Mouse (Mus musculus) neural tube, embryonic 11.5 days (tissue): ENCODE results near the gene Xlr4a. TPM values are rescaled to one million over a fixed set of nuclear protein-coding genes. Genes with fewer than 3 reads are reported as not detected.

Source experiments
- ATAC-seq: fragments of 200-750 bp; cut with Nextera tagmentation; 2 replicates; pipeline ENCODE4 v1.8.0; 2017; ENCODE audit warnings: moderate number of reproducible peaks, mild to moderate bottlenecking, moderate TSS enrichment, moderate library complexity; ENCODE audit not compliant: insufficient read depth, low FRiP score, low TSS enrichment
- DNase-seq: peaks from one replicate; pipeline ENCODE4 v3.0.0-alpha.2; 2015; ENCODE audit warnings: low spot score
- H3K27ac ChIP-seq: fragments of 300-500 bp; sonication (generic); 2 replicates; pipeline ENCODE4 v1.5.1; 2014; ENCODE audit warnings: low read depth, mild to moderate bottlenecking, low read length
- H3K27me3 ChIP-seq: fragments of 300-500 bp; sonication (generic); 2 replicates; pipeline ENCODE4 v1.6.1; 2014; ENCODE audit warnings: mild to moderate bottlenecking, low read length, mixed read lengths; ENCODE audit not compliant: control insufficient read depth, insufficient read depth
- H3K36me3 ChIP-seq: fragments of 300-500 bp; sonication (generic); 2 replicates; pipeline ENCODE4 v1.6.1; 2014; ENCODE audit warnings: mild to moderate bottlenecking, low read length, moderate library complexity, mixed read lengths; ENCODE audit not compliant: control insufficient read depth, insufficient read depth
- H3K4me1 ChIP-seq: fragments of 300-500 bp; sonication (generic); 2 replicates; pipeline ENCODE4 v1.6.1; 2014; ENCODE audit warnings: low read length, mixed read lengths; ENCODE audit not compliant: control insufficient read depth, insufficient read depth
- H3K4me2 ChIP-seq: fragments of 300-500 bp; sonication (generic); 2 replicates; pipeline ENCODE4 v1.6.1; 2014; ENCODE audit warnings: low read depth, mild to moderate bottlenecking, moderate library complexity
- H3K4me3 ChIP-seq: fragments of 300-500 bp; sonication (generic); 2 replicates; pipeline ENCODE4 v1.5.1; 2014; ENCODE audit warnings: low read depth, low read length
- H3K9ac ChIP-seq: fragments of 300-500 bp; sonication (generic); 2 replicates; pipeline ENCODE4 v1.6.1; 2014; ENCODE audit warnings: mild to moderate bottlenecking, low read length
- H3K9me3 ChIP-seq: fragments of 300-500 bp; sonication (generic); 2 replicates; pipeline ENCODE4 v1.6.1; 2016; ENCODE audit warnings: low read length; ENCODE audit not compliant: control insufficient read depth
- WGBS: fragments of 180-500 bp; shearing (Covaris S2); extraction: QIAGEN DNeasy Blood & Tissue Kit; methylation state at CpG from one replicate; pipeline ENCODE4 v1.1.7; 2014; 5-methylcytosine and 5-hydroxymethylcytosine counted together
- polyA plus RNA-seq: library from polyadenylated mRNA; unstranded; fragments of >200 nt; fragmentation: Nextera tagmentation; extraction: Ambion mirVana; gene quantifications from 2 replicates; pipeline ENCODE4 v1.2.1, GENCODE M21; 2014

The Xlr4a gene
- polyA plus RNA-seq, 1 experiment from 2014 or later: 0.20 TPM

DNA sequence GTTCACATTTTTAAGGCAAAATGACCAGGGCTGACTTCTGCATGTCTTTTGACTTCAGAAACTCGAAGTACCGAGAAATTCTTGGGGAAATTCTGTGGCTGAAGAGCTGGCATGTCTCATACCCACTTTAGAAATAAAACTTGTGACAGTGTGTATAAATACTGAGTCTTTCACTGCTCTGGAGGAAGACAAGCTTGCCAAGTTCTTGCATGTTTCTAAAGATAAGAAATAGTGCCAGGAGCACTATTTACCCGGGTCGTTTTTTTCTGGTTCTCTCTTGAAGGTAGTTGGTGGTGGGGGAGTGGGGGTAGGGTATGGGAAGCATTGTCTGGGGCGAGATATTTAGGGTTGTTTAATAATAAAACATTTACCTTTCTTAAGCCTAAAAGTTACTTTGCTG, 20.0 kb downstream of the Xlr4a start:
- DNase-seq: no peak
- H3K9ac ChIP-seq: no peak overlapping the region
- H3K9me3 ChIP-seq: no peaks in the 10 kb centered on the region
- WGBS: 51% methylated on average over 5 of the region's 5 CpGs
- H3K36me3 ChIP-seq: no peaks in the 10 kb centered on the region
- no peaks in the 10 kb centered on the region for H3K27me3 ChIP-seq
- H3K4me1 ChIP-seq: no peaks in the 10 kb centered on the region
- no peak for ATAC-seq
- no peak overlapping the region for H3K4me3 ChIP-seq
- H3K27ac ChIP-seq: no peak overlapping the region
- no peak overlapping the region for H3K4me2 ChIP-seq

GRCm38 (mm10) chrX:73061528-73061927, 20.8 kb downstream of the Xlr4a start:
- Histone ChIP-seq H3K27me3 (no peaks in the 10 kb centered on the region), H3K4me1 (no peaks in the 10 kb centered on the region), H3K36me3 (no peaks in the 10 kb centered on the region), H3K9me3 (no peaks in the 10 kb centered on the region), H3K4me3 (no peak overlapping the region), H3K4me2 (no peak overlapping the region), H3K27ac (no peak overlapping the region), H3K9ac (no peak overlapping the region)
- no peak for DNase-seq
- ATAC-seq: no peak
- 83% methylated on average over 1 of the region's 1 CpGs for WGBS

DNA sequence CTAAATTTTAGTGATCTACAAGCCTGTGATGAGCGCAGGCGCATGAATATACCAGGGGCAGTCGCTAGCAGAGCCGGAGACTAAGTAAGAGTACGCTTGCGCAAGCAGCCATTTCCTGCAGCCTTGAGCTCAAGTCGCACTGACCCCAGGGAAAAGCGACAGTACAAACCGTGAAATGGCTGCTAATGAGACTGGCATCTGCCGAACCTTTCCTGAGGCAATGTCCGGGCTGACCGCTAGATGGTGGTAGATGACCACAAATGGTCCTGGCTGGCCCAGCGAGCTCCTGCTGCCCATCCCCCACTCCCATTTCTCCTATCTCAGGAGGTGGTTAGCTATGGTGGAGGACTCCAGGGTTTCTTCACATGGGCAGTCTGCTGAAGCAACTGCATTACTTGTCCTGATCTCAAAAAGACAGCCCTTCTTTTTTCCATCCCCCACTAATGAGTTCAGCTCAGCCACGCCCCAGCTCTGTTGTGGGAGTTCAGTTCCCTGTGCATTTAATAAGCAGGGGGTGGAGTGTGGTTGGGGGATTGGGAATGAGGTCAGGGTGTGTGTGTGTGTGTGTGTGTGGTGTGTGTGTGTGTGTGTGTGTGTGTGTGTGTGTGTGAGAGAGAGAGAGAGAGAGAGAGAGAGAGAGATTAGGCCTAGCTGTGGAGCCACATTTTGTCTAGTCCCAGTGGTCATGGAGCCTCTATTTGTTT, 28.3 kb downstream of the Xlr4a start:
- DNase-seq: peak; percentile 89
- Histone ChIP-seq H3K4me2 (no peak overlapping the region), H3K27me3 (no peaks in the 10 kb centered on the region), H3K36me3 (no peaks in the 10 kb centered on the region), H3K9ac (no peak overlapping the region), H3K27ac (no peak overlapping the region), H3K9me3 (no peaks in the 10 kb centered on the region), H3K4me3 (no peak overlapping the region), H3K4me1 (no peaks in the 10 kb centered on the region)
- WGBS: 16% methylated on average over 14 of the region's 14 CpGs
- ATAC-seq: peak; percentile 92

DNA sequence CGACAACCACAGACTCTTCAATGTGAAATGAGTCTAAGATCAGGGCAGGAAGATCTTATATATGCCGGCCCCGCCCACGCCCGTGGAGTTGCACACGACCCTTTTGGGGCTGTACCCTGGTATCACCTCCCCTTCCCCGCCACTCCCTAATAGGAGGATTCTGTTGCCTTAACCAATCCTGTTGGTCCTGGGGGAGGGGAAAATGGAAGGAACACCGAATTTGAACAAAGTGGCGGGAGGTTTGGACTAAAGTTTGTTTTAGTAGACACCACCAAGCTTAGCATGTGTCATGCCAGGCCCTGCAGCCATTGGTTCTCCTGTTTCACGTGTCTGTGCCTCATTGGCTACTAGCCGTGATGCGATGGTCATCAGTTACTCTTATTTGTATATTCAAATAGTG, 42.6 kb downstream of the Xlr4a start:
- 81% methylated on average over 12 of the region's 12 CpGs for WGBS

DNA sequence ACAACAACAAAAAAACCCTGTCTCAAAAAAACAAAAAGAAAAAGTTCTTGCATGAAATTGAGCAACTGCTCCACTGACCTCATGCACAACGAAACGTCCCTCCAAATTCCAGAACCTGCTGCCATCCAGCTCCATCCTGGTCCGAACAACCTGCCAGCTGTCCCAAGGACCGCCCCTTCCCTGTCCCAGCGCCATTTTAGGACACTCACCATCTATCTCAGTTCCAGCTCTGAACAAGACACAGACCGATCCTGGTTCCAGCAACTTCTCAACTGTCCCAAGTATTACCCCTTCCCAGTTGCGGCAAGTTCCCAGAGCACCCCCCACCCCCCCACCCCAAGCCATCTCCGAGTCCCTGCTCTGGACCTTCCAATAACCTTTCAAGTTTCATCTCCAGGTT, 43.4 kb downstream of the Xlr4a start:
- Histone ChIP-seq H3K4me3 (no peak overlapping the region), H3K4me2 (no peak overlapping the region), H3K27ac (no peak overlapping the region), H3K27me3 (no peaks in the 10 kb centered on the region), H3K9ac (no peak overlapping the region), H3K36me3 (no peaks in the 10 kb centered on the region), H3K9me3 (no peaks in the 10 kb centered on the region), H3K4me1 (no peaks in the 10 kb centered on the region)
- no peak for DNase-seq
- ATAC-seq: no peak
- WGBS: 90% methylated on average over 8 of the region's 8 CpGs

More for the DNA sequence above, 42.6 kb downstream of the Xlr4a start:
- H3K27ac ChIP-seq: no peak overlapping the region
- H3K36me3 ChIP-seq: no peaks in the 10 kb centered on the region
- no peak overlapping the region for H3K4me3 ChIP-seq
- no peak for ATAC-seq
- DNase-seq: no peak
- no peaks in the 10 kb centered on the region for H3K4me1 ChIP-seq
- H3K9me3 ChIP-seq: no peaks in the 10 kb centered on the region
- H3K4me2 ChIP-seq: no peak overlapping the region
- no peaks in the 10 kb centered on the region for H3K27me3 ChIP-seq
- no peak overlapping the region for H3K9ac ChIP-seq

DNA sequence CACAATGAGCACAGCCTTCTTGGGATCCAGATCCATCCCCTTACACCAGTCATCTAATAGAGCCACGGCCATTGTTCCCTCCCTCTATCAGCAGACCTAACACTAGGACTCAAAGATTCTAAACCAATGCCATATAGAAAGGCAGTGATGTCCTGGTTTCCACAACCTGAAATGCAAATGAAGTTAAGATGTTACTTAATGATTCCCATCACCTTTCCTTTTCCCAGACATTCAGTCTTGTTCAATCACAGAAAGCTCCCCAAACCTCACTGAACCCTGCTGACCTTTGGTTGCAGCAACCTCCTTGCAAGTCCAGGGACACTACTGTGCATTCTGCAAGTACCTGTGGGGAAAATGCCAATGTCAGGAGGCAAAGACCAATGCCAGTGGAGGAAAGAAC, 45.3 kb downstream of the Xlr4a start, which contains the start of gene Pnma5:
TSS of gene Pnma5 (minus strand) at position 101 of the 400 bp plus-strand sequence.
- Histone ChIP-seq H3K36me3 (no peaks in the 10 kb centered on the region), H3K4me1 (no peaks in the 10 kb centered on the region), H3K4me2 (no peak within 1 kb of the TSS), H3K4me3 (no peak within 1 kb of the TSS), H3K9ac (no peak within 1 kb of the TSS), H3K27me3 (no peaks in the 10 kb centered on the region), H3K9me3 (no peaks in the 10 kb centered on the region), H3K27ac (no peak within 1 kb of the TSS)
- ATAC-seq (no peak), DNase-seq (no peak)
- WGBS: 85% methylated on average over 1 of the region's 1 CpGs

Other genes starting within 250 kb of the Xlr4a start
- gene Cetn2, start 164.1 kb downstream of the Xlr4a start, polyA plus RNA-seq: 92.2 and 99.3 TPM in 2 replicates
- gene Nsdhl, start 163.9 kb downstream of the Xlr4a start, polyA plus RNA-seq: 43.5 and 51.3 TPM in 2 replicates
- 4.2 and 5.3 TPM in 2 replicates for gene Zfp185, start 95.1 kb downstream of the Xlr4a start, polyA plus RNA-seq
- 0.20 TPM in 1 of 2 replicates, not detected in the other for gene Pnma5, start 45.4 kb downstream of the Xlr4a start, polyA plus RNA-seq
- gene Pnma3, start 17.7 kb downstream of the Xlr4a start, polyA plus RNA-seq: 0.25 and 0.68 TPM in 2 replicates
- 3.3 and 4.1 TPM in 2 replicates for gene Xlr3a, start 14.6 kb upstream of the Xlr4a start, polyA plus RNA-seq
- not detected in 2 replicates for gene Gm14685, start 34.6 kb upstream of the Xlr4a start, polyA plus RNA-seq
- not detected in 2 replicates for gene Xlr5b, start 66.3 kb upstream of the Xlr4a start, polyA plus RNA-seq
- gene DXBay18, start 67.0 kb upstream of the Xlr4a start, polyA plus RNA-seq: not detected in 2 replicates
- not detected in 2 replicates for gene Spin2d, start 94.5 kb upstream of the Xlr4a start, polyA plus RNA-seq
- 16.6 and 18.2 TPM in 2 replicates for gene Xlr3b, start 109.7 kb upstream of the Xlr4a start, polyA plus RNA-seq
- 0.38 and 0.64 TPM in 2 replicates for gene Xlr4b, start 131.9 kb upstream of the Xlr4a start, polyA plus RNA-seq
- gene F8a, start 145.8 kb upstream of the Xlr4a start, polyA plus RNA-seq: 16.9 and 19.0 TPM in 2 replicates
- 0.19 and 0.93 TPM in 2 replicates for gene Xlr4c, start 160.7 kb upstream of the Xlr4a start, polyA plus RNA-seq
- gene Xlr3c, start 182.9 kb upstream of the Xlr4a start, polyA plus RNA-seq: 0.17 and 0.37 TPM in 2 replicates
- not detected in 2 replicates for gene Xlr5a, start 210.5 kb upstream of the Xlr4a start, polyA plus RNA-seq
- gene Xlr5c, start 210.5 kb upstream of the Xlr4a start, polyA plus RNA-seq: not detected in 2 replicates